Mouse (Mus musculus): ENCODE data around the gene Pelp1. TPM values are rescaled to one million over a fixed set of nuclear protein-coding genes. Genes with fewer than 3 reads are reported as not detected.
"Not testable (repeated sequence)": the region's sequence is repeated elsewhere in the genome, so short reads cannot be mapped to it uniquely, and the experiment has no call there.

Gene Pelp1
- polyA plus RNA-seq, 1 experiment = 26.5 TPM

- Histone ChIP-seq H3K4me3 (peak within 1 kb of the TSS; percentile 45), H3ac (ENCODE audit: control insufficient read depth, insufficient read length) (peak within 1 kb of the TSS; percentile 54), H3K4me2 (ENCODE audit: low read depth) (peak within 1 kb of the TSS; percentile 78), H3K36me3 (ENCODE audit: control insufficient read depth, insufficient read depth) (no peaks in the 10 kb centered on the region), H3K27me3 (ENCODE audit: control insufficient read depth, insufficient read depth, insufficient read length) (no peaks in the 10 kb centered on the region), H3K79me2 (ENCODE audit: control insufficient read depth, insufficient read depth) (peaks cover 13% of the 10 kb centered on the region)
- no peak for TF ChIP-seq MAX (IDR thresholded peaks at IDR 0.05; ENCODE audit: low read depth)
- peak; percentile 14 for TF ChIP-seq E2F4 (IDR thresholded peaks at IDR 0.05; ENCODE audit: insufficient read depth)
- no peak for TF ChIP-seq TCF3 (IDR thresholded peaks at IDR 0.05; ENCODE audit: insufficient read length, low read depth)
- peak; percentile 5 for TF ChIP-seq REST (IDR thresholded peaks at IDR 0.05; ENCODE audit: insufficient read depth, insufficient read length)
- no peak for TF ChIP-seq TCF12 (IDR thresholded peaks at IDR 0.05; ENCODE audit: insufficient read depth, poor library complexity, severe bottlenecking)
- peak in 2 of 3 experiments; percentile 57 to 76 for TF ChIP-seq MYOG (IDR thresholded peaks at IDR 0.05; ENCODE audit: control insufficient read depth in 1 of 3, insufficient read depth in 1 of 3, insufficient read length in 2 of 3, low read depth in 2 of 3)
- peak; percentile 87 for TF ChIP-seq POLR2AphosphoS2 (IDR thresholded peaks at IDR 0.05; ENCODE audit: insufficient read length, low read depth)
- TF ChIP-seq CEBPB (IDR thresholded peaks at IDR 0.05; ENCODE audit: insufficient read depth, poor library complexity, severe bottlenecking) = no peak
- TF ChIP-seq USF1 (IDR thresholded peaks at IDR 0.05; ENCODE audit: low read depth) = peak; percentile 32
- peak; percentile 30 for TF ChIP-seq SRF (IDR thresholded peaks at IDR 0.05; ENCODE audit: control insufficient read depth, insufficient read length, low read depth)
- peak; percentile 86 for TF ChIP-seq POLR2A (IDR thresholded peaks at IDR 0.05; ENCODE audit: insufficient read length, low read depth)
- peak in 2 of 3 experiments; percentile 39 to 75 for TF ChIP-seq MYOD1 (IDR thresholded peaks at IDR 0.05; ENCODE audit: control insufficient read depth in 1 of 3, insufficient read length in 2 of 3, low read depth in 2 of 3)
Measured at GRCm38 (mm10) chr11:70432048-70432894, 22.4 kb upstream of the Pelp1 start, which contains the start of gene Arrb2. Arrb2 (plus strand) TSS chr11:70432635.

DNA sequence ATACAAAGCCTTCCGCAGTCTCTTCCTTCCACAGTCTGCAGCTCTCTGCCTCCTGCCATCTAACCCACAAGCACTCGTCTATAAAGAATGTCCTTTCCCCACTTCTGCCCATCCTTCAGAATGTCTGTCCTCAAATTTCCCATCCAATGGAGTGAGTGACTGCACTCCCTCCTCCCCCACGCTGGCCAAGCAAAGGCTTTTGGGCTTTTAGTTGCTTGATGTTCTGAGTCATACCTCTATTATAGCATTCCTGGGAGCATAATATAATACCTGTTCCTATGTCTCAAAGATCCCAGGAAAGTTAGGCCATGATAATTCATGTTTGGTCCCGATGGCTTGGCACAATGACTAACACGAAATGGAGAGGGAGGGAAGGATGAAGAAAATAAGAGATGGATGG lies 21.7 kb upstream of the Pelp1 start:
- no peaks in the 10 kb centered on the region for H3K36me3 ChIP-seq (ENCODE audit: control insufficient read depth, insufficient read depth)
- H3ac ChIP-seq (ENCODE audit: control insufficient read depth, insufficient read length) = peak overlapping the region; percentile 54
- peaks cover 13% of the 10 kb centered on the region for H3K79me2 ChIP-seq (ENCODE audit: control insufficient read depth, insufficient read depth)
- TF ChIP-seq MYOD1 (IDR thresholded peaks at IDR 0.05; ENCODE audit: control insufficient read depth in 1 of 3, insufficient read length in 2 of 3, low read depth in 2 of 3) (no peak), MAX (IDR thresholded peaks at IDR 0.05; ENCODE audit: low read depth) (no peak), POLR2A (IDR thresholded peaks at IDR 0.05; ENCODE audit: insufficient read length, low read depth) (no peak), USF1 (IDR thresholded peaks at IDR 0.05; ENCODE audit: low read depth) (no peak), POLR2AphosphoS2 (IDR thresholded peaks at IDR 0.05; ENCODE audit: insufficient read length, low read depth) (no peak), REST (IDR thresholded peaks at IDR 0.05; ENCODE audit: insufficient read depth, insufficient read length) (no peak), E2F4 (IDR thresholded peaks at IDR 0.05; ENCODE audit: insufficient read depth) (no peak), TCF3 (IDR thresholded peaks at IDR 0.05; ENCODE audit: insufficient read length, low read depth) (no peak), MYOG (IDR thresholded peaks at IDR 0.05; ENCODE audit: control insufficient read depth in 1 of 3, insufficient read depth in 1 of 3, insufficient read length in 2 of 3, low read depth in 2 of 3) (no peak), TCF12 (IDR thresholded peaks at IDR 0.05; ENCODE audit: insufficient read depth, poor library complexity, severe bottlenecking) (no peak), SRF (IDR thresholded peaks at IDR 0.05; ENCODE audit: control insufficient read depth, insufficient read length, low read depth) (no peak)
- peak overlapping the region; percentile 78 for H3K4me2 ChIP-seq (ENCODE audit: low read depth)
- H3K27me3 ChIP-seq (ENCODE audit: control insufficient read depth, insufficient read depth, insufficient read length) = no peaks in the 10 kb centered on the region
- H3K4me3 ChIP-seq = peak overlapping the region; percentile 45

- H3K4me3 ChIP-seq; H3K79me2 ChIP-seq (ENCODE audit: control insufficient read depth, insufficient read depth); H3K36me3 ChIP-seq (ENCODE audit: control insufficient read depth, insufficient read depth); H3K27me3 ChIP-seq (ENCODE audit: control insufficient read depth, insufficient read depth, insufficient read length); H3ac ChIP-seq (ENCODE audit: control insufficient read depth, insufficient read length); H3K4me2 ChIP-seq (ENCODE audit: low read depth): not testable (repeated sequence)
Measured at GRCm38 (mm10) chr11:70426598-70426997, 16.8 kb upstream of the Pelp1 start.

DNA sequence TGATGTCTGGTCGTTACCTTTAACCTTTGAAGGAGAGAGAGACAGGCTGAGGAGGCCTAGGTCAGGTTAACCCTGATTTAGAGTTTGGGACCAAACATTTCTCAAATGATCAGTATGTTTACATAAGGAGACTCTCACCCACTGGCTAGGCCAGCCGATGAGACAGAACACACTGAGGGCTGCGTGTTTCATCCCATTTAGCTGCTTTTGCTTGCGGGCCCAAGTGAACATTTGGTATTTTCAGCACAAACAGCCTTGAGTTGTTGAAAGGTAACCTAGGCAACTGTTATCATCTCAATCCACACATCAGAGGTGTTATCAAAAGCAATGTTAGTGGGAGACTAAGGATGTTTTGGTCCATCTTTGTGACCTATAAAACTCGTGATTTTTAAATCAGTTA lies 9.7 kb upstream of the Pelp1 start:
- TF ChIP-seq TCF3 (IDR thresholded peaks at IDR 0.05; ENCODE audit: insufficient read length, low read depth) = no peak
- TF ChIP-seq SRF (IDR thresholded peaks at IDR 0.05; ENCODE audit: control insufficient read depth, insufficient read length, low read depth) = no peak
- no peak for TF ChIP-seq MYOD1 (IDR thresholded peaks at IDR 0.05; ENCODE audit: control insufficient read depth in 1 of 3, insufficient read length in 2 of 3, low read depth in 2 of 3)
- TF ChIP-seq E2F4 (IDR thresholded peaks at IDR 0.05; ENCODE audit: insufficient read depth) = no peak
- TF ChIP-seq REST (IDR thresholded peaks at IDR 0.05; ENCODE audit: insufficient read depth, insufficient read length) = no peak
- no peak for TF ChIP-seq TCF12 (IDR thresholded peaks at IDR 0.05; ENCODE audit: insufficient read depth, poor library complexity, severe bottlenecking)
- TF ChIP-seq MAX (IDR thresholded peaks at IDR 0.05; ENCODE audit: low read depth) = no peak
- no peak for TF ChIP-seq CEBPB (IDR thresholded peaks at IDR 0.05; ENCODE audit: insufficient read depth, poor library complexity, severe bottlenecking)
- no peak for TF ChIP-seq USF1 (IDR thresholded peaks at IDR 0.05; ENCODE audit: low read depth)
- TF ChIP-seq MYOG (IDR thresholded peaks at IDR 0.05; ENCODE audit: control insufficient read depth in 1 of 3, insufficient read depth in 1 of 3, insufficient read length in 2 of 3, low read depth in 2 of 3) = no peak
- TF ChIP-seq POLR2AphosphoS2 (IDR thresholded peaks at IDR 0.05; ENCODE audit: insufficient read length, low read depth) = no peak
- no peak for TF ChIP-seq POLR2A (IDR thresholded peaks at IDR 0.05; ENCODE audit: insufficient read length, low read depth)
- H3K27me3 ChIP-seq (ENCODE audit: control insufficient read depth, insufficient read depth, insufficient read length) = no peaks in the 10 kb centered on the region
- H3K4me2 ChIP-seq (ENCODE audit: low read depth) = no peak overlapping the region
- no peak overlapping the region for H3ac ChIP-seq (ENCODE audit: control insufficient read depth, insufficient read length)
- H3K4me3 ChIP-seq = no peak overlapping the region
- no peaks in the 10 kb centered on the region for H3K36me3 ChIP-seq (ENCODE audit: control insufficient read depth, insufficient read depth)
- H3K79me2 ChIP-seq (ENCODE audit: control insufficient read depth, insufficient read depth) = no peaks in the 10 kb centered on the region

Data from myocyte (in vitro differentiated cells).